Mouse (Mus musculus) ES-E14 (cell line): ENCODE measurements around the gene Snapin. TPM values are rescaled to one million over a fixed set of nuclear protein-coding genes. Genes with fewer than 3 reads are reported as not detected.
A peak's percentile ranks its signal among the peaks of the same experiment; 100 is the strongest.

Source experiments
- DNase-seq: peaks from one replicate; pipeline ENCODE4 v3.0.0-alpha.2; 2013; ENCODE audit warnings: low read depth, low spot score
- H3K27ac ChIP-seq: 2 replicates; pipeline ENCODE4 v1.5.1; 2012; ENCODE audit warnings: low read depth, mild to moderate bottlenecking, low read length, moderate library complexity, mixed read lengths; ENCODE audit not compliant: poor library complexity, insufficient read depth, severe bottlenecking
- H3K36me3 ChIP-seq: 2 replicates; pipeline ENCODE4 v1.6.1; 2012; ENCODE audit warnings: mild to moderate bottlenecking, low read length, moderate library complexity, mixed read lengths; ENCODE audit not compliant: control insufficient read depth, poor library complexity, insufficient read depth, severe bottlenecking
- H3K4me1 ChIP-seq, 2 experiments: fragments of 150-350 bp in 1 of 2; sonication (generic) in 1 of 2; 2 replicates each; pipeline ENCODE4 v1.6.1; 2012; ENCODE audit warnings: low read length in 2 of 2, mild to moderate bottlenecking in 1 of 2, mixed read lengths in 1 of 2; ENCODE audit not compliant: control insufficient read depth in 2 of 2, insufficient read depth in 2 of 2, poor library complexity in 1 of 2
- H3K4me3 ChIP-seq, 2 experiments: fragments of 150-350 bp in 1 of 2; sonication (generic) in 1 of 2; 2 replicates each; pipeline ENCODE4 v1.5.1; 2012; ENCODE audit warnings: low read length in 2 of 2, low read depth in 1 of 2, mild to moderate bottlenecking in 1 of 2, mixed read lengths in 1 of 2; ENCODE audit not compliant: insufficient read depth in 1 of 2, poor library complexity in 1 of 2, severe bottlenecking in 1 of 2
- H3K9ac ChIP-seq: 2 replicates; pipeline ENCODE4 v1.6.1; 2012; ENCODE audit warnings: low read depth, mild to moderate bottlenecking, low read length, mixed read lengths; ENCODE audit not compliant: poor library complexity, insufficient read depth, severe bottlenecking
- H3K9me3 ChIP-seq: fragments of 150-350 bp; sonication (generic); 2 replicates; pipeline ENCODE4 v1.6.1; 2012; ENCODE audit warnings: low read depth, mild to moderate bottlenecking, low read length; ENCODE audit not compliant: control insufficient read depth, insufficient read depth
- CHD2 ChIP-seq: IDR thresholded peaks from 2 replicates; pipeline ENCODE4 v1.6.1; 2014; ENCODE audit warnings: mild to moderate bottlenecking, low read depth, low read length, inconsistent platforms
- HCFC1 ChIP-seq: IDR thresholded peaks from 2 replicates; pipeline ENCODE4 v1.6.1; 2012; ENCODE audit warnings: low read length, inconsistent platforms, borderline replicate concordance; ENCODE audit not compliant: insufficient read depth
- MAFK ChIP-seq: IDR thresholded peaks from 2 replicates; pipeline ENCODE4 v1.6.1; 2014; ENCODE audit warnings: mild to moderate bottlenecking, low read depth, low read length, inconsistent platforms; ENCODE audit not compliant: insufficient read depth
- ZC3H11A ChIP-seq: IDR thresholded peaks from 2 replicates; pipeline ENCODE4 v1.6.1; 2012; ENCODE audit warnings: low read depth, mild to moderate bottlenecking, inconsistent platforms, low read length, borderline replicate concordance
- ZNF384 ChIP-seq: IDR thresholded peaks from 2 replicates; pipeline ENCODE4 v1.6.1; 2012; ENCODE audit warnings: low read depth, low read length, inconsistent platforms
- in situ Hi-C, 2 experiments: fragments of 600-800 bp; cut with MboI; formaldehyde crosslinking; loops; one replicate each; pipeline ENCODE4 v1.15.1; 2025; ENCODE audit warnings: low sequenced_read_pairs in 2 of 2, inconsistent platforms in 1 of 2; ENCODE audit not compliant: unreplicated experiment in 2 of 2
- total RNA-seq: library from RNA; depleted of rRNA; stranded (reverse); fragments of 300-350 nt; gene quantifications from 2 replicates; pipeline ENCODE4 v1.2.3, GENCODE M21; 2012

Snapin gene
- total RNA-seq, 1 experiment, result 33.6 TPM

DNA sequence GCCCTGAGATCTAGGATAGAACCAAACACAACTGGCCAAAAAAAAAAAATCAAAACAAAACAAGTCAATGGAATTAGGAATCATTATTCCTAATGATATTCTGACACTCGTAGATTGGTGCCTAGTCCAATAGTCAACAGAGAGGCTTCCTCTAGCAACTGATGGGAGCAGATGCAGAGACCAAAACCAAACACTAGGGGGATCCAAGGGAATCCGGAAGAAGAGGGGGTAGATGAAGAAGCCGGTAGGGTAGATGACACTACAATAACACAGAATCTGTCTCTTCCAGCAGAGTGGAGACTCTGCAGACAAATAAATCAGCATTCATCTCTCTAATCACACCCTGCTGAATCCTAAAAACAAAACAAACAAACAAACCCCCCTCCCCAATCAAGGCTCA is 18.6 kb downstream of the Snapin start:
- Histone ChIP-seq H3K9ac (no peak overlapping the region), H3K27ac (no peak overlapping the region), H3K4me1 (peaks cover 0 to 2% of the 10 kb centered on the region in 2 experiments; a peak in 1 of 4 replicates), H3K4me3 (no peak overlapping the region), H3K36me3 (no peaks in the 10 kb centered on the region), H3K9me3 (no peaks in the 10 kb centered on the region)
- no peak for TF ChIP-seq HCFC1
- TF ChIP-seq CHD2, result no peak
- TF ChIP-seq MAFK, result no peak
- TF ChIP-seq ZC3H11A, result no peak
- TF ChIP-seq ZNF384, result 0 out of 2 replicates have a peak, but pooled peaks have one; percentile 22
- in situ Hi-C loops, result no loop called here
- no peak for DNase-seq

DNA sequence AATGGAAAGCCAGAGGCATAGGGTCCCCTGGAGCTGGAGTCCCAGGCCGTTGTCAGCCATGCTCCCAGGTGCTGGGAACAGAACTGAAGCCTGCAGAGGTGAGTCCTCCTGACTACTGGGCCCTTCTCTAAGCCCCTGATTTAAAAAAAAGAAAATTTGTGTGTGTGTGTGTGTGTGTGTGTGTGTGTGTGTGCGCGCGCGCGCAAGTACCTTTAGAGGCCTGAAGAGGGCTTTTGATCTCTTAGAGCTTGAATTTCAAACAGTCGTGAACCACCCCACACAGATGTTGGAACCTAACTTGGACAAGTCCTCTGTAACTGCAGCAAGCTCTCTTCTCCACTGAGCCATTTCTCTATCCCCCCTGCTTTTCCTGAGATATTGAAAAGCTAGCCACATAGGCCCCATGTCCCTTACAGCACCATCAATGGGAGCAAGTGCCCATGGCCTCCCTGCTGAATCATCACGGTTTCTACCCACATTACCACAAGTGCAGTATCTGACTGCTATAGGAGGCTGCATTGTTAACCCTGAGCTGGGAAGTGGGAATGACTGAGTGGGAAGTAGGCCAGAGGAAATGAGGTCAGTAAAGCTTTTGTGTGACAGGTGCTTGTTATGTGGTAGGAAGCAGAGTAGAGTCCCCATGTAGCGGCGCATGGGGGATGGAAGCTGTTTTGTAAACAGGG is 23.1 kb downstream of the Snapin start:
- Histone ChIP-seq H3K4me1 (peaks cover 0 to 2% of the 10 kb centered on the region in 2 experiments; a peak in 1 of 4 replicates), H3K9me3 (no peaks in the 10 kb centered on the region), H3K9ac (no peak overlapping the region), H3K4me3 (no peak overlapping the region), H3K36me3 (no peaks in the 10 kb centered on the region), H3K27ac (no peak overlapping the region)
- no peak for TF ChIP-seq MAFK
- peak; percentile 65; the same call in 1 of the 2 replicates for TF ChIP-seq ZNF384
- TF ChIP-seq CHD2, result no peak
- no peak for TF ChIP-seq ZC3H11A
- TF ChIP-seq HCFC1, result no peak
- in situ Hi-C loops, result loop anchor here in 1 of 2 experiments (5.0 kb wide), 1 partner anchor 50 kb away; no protein-coding TSS in a partner anchor
- DNase-seq, result no peak

DNA sequence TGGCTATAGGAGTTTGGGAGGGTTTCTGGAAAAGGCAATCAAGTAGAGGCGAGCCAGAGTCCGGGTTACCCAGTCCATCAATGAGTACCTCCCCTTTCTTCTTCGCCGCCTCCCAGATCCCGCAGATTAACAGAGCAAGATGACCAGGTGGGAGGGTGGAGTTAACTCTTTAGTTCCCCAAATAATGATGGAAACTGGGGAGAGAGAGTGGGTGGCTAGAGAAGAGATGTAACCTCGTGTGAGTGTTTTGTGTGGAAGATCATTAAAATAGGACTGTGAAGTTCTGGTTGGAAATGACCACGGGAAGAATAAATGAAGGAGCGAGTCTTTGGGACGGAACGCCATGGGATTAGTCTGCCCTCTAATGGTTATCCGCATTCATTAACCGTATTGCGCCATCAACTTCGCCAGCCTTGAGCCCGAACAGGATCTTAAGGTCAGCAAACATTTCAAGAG is 24.5 kb downstream of the Snapin start:
- DNase-seq, result no peak
- Histone ChIP-seq H3K9me3 (no peaks in the 10 kb centered on the region), H3K4me3 (peak overlapping the region; percentile 73 to 75), H3K27ac (no peak overlapping the region), H3K9ac (peak overlapping the region; percentile 18; the same call in 1 of the 2 replicates), H3K4me1 (no peaks in the 10 kb centered on the region; a peak in 1 of 4 replicates), H3K36me3 (no peaks in the 10 kb centered on the region; the same call in 1 of the 2 replicates)
- TF ChIP-seq HCFC1 (no peak), ZC3H11A (peak; percentile 82; the same call in 1 of the 2 replicates)
- in situ Hi-C loops, result loop anchor here in 1 of 2 experiments (5.0 kb wide), 1 partner anchor 49 kb away; no protein-coding TSS in a partner anchor

DNA sequence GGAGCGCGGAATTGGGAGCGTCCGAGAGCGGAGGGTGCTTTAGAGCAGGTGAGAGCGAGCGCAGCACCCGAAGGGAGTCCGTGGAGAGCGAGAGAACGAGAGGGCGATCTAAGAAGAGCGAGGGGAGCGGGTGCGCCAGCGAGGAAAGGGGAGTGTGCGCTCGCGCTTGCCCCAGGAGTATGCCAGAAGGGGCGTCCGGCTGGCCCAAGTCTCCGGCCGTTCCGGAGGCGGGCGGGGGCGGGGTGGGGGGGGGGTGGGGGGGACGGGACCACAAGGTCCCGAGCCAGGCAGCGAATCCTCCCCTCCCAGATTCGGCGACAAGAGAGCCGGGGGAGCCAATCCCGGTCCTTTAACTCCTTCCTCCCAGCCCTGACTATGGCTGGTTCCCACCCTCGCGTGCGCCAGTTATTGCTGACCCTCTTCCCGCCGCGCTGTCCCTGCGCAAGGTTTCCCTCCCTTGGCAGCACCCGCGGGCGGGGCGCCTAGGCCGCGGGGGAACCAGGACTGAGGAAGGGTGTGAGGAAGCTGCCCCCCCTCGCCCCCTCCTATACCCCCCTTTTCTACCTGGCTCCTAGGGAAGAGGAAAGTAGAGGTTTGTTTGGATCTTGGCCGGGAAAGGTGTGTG is 25.0 kb downstream of the Snapin start, which contains the start of gene Npr1:
Npr1 (minus strand) TSS at position 181 of the 625 bp plus-strand sequence.
- Histone ChIP-seq H3K4me1 (no peaks in the 10 kb centered on the region; a peak in 1 of 4 replicates), H3K4me3 (peak within 1 kb of the TSS; percentile 73 to 75), H3K27ac (no peak within 1 kb of the TSS), H3K9me3 (no peaks in the 10 kb centered on the region), H3K36me3 (no peaks in the 10 kb centered on the region; the same call in 1 of the 2 replicates), H3K9ac (peak within 1 kb of the TSS; percentile 76)
- in situ Hi-C loops, result loop anchor here in 1 of 2 experiments (5.0 kb wide), 1 partner anchor 48 kb away; no protein-coding TSS in a partner anchor
- DNase-seq, result no peak
- TF ChIP-seq MAFK, result no peak
- no peak for TF ChIP-seq ZC3H11A
- TF ChIP-seq CHD2, result no peak
- no peak for TF ChIP-seq ZNF384
- TF ChIP-seq HCFC1, result no peak
